Mouse (Mus musculus): ENCODE measurements around the gene Rfx1. TPM values are rescaled to one million over a fixed set of nuclear protein-coding genes. Genes with fewer than 3 reads are reported as not detected.
A peak's percentile ranks its signal among the peaks of the same experiment; 100 is the strongest.

Gene Rfx1
- 8.4 and 9.2 TPM in 2 replicates for polyA plus RNA-seq (2016; fragmentation: Nextera tagmentation; extraction: Ambion mirVana)

DNA sequence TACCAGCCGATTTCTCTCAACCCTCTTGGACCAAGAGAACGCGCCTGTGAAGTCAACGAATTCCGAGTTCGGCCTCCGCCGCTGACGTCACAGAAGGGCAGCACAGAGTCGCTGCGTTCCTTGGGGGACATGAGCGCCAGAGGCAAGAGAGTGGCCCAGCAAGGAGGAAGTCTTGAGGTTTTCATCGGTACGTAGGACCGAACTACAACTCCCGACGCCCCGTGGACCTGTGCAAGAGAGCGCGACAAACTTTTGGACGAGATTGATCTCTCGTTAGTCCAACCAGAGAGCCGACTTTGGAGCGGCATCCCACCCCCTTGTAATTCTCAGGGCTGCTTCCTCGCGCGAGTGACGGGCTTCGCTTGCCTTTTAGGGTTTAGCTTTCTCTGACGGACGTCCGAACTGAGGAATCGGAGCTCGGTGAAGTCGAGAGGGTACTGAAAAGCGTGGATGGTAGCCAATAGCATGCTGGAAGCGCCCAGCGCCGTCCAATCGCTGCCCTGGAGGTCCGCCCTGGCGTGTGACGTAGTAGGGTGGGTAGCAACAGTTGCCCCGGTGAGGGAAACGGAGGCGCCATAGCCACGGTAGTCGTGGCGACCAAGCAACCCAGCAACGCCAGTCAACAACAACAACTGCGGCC is at the start of gene Rfx1:
Rfx1 (plus strand) TSS at position 544 of the 640 bp plus-strand sequence.
- Histone ChIP-seq H3K36me3 (replicated peaks) (no peaks in the 10 kb centered on the region), H3K9ac (peak within 1 kb of the TSS; percentile 81), H3K27me3 (no peaks in the 10 kb centered on the region), H3K4me1 (peaks cover 32% of the 10 kb centered on the region), H3K4me2 (peak within 1 kb of the TSS; percentile 73), H3K27ac (peak within 1 kb of the TSS; percentile 96), H3K9me3 (no peaks in the 10 kb centered on the region), H3K4me3 (replicated peaks) (peak within 1 kb of the TSS; percentile 78)
- under 1% methylated on average over 51 of the region's 51 CpGs for WGBS
- ATAC-seq (ENCODE audit: low FRiP score) = peak; percentile 99

DNA sequence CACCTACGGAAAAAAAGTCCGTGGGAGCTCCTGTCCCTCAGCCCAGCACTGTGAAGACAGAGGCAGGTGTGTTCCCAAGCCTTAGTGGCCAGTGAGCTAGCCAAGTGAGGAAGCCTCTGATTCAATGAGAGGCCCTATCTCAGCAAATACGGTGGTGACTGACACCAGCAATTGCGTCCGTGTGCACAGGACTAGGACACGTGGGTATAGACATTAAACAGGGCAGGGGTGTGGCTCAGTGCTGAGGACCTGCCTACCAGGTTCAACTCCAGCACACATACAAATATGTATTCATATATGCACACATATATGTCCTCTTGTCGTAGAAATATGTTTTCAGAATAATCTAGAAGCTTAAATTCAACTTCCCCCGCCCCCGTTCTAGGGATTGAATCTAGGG is 46.9 kb upstream of the Rfx1 start:
- Histone ChIP-seq H3K9ac (no peak overlapping the region), H3K4me3 (replicated peaks) (no peak overlapping the region), H3K27ac (no peak overlapping the region), H3K27me3 (peaks cover 44% of the 10 kb centered on the region), H3K4me1 (peaks cover 8% of the 10 kb centered on the region; the same call in 1 of the 2 replicates), H3K36me3 (replicated peaks) (no peaks in the 10 kb centered on the region), H3K9me3 (no peaks in the 10 kb centered on the region), H3K4me2 (no peak overlapping the region)
- WGBS = 87% methylated on average over 9 of the region's 9 CpGs
- no peak for ATAC-seq (ENCODE audit: low FRiP score)

DNA sequence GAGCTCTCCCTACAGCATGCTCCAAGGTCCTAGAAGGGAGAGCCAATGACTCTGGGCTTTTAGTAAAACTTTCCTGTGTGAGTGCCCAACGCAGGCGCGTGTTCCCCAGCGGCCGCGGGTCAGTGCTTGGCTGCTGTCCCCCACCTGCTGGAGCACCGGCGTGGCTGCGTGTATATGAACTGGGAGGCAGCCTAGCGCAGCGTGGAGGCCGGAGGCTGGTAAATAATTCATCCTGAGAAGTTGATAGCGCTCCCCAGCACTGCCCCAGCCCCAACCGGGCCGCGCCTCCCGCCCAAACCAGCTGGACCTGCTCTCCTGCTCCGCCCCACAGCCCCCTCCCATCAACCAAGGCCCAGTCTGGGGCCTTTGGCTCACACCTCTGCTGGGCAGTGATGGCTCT is 45.5 kb upstream of the Rfx1 start, which contains the start of gene Palm3:
Palm3 (plus strand) TSS at position 376 of the 400 bp plus-strand sequence.
- H3K4me2 ChIP-seq = no peak within 1 kb of the TSS
- peaks cover 52% of the 10 kb centered on the region for H3K27me3 ChIP-seq
- H3K9me3 ChIP-seq = no peaks in the 10 kb centered on the region
- H3K4me3 ChIP-seq (replicated peaks) = no peak within 1 kb of the TSS
- no peaks in the 10 kb centered on the region for H3K36me3 ChIP-seq (replicated peaks)
- ATAC-seq (ENCODE audit: low FRiP score) = no peak
- no peak within 1 kb of the TSS for H3K27ac ChIP-seq
- H3K9ac ChIP-seq = no peak within 1 kb of the TSS
- 16% methylated on average over 18 of the region's 18 CpGs for WGBS
- H3K4me1 ChIP-seq = peaks cover 15% of the 10 kb centered on the region; the same call in 1 of the 2 replicates

DNA sequence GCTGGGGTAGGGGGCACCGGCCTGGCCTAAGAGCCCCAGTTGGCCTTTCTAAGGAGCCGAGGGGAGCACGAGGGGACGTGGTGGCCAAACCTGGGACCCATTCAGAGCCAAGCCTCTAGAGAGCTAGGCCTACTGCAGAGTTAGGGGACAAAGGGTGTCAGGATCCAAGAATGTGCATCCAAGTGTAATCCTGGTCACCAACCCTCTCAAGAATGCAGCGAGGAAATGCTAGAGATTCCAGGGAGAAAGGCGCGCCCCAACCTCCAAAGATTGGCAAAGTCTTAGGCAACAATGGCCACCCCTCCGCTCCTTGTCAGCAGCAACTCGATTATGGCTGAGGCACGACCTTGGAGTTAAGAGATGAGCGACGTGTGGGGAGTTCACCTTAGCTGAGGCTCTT is 45.1 kb upstream of the Rfx1 start:
- Histone ChIP-seq H3K9me3 (no peaks in the 10 kb centered on the region), H3K27me3 (peaks cover 57% of the 10 kb centered on the region), H3K4me2 (no peak overlapping the region), H3K9ac (no peak overlapping the region), H3K36me3 (replicated peaks) (no peaks in the 10 kb centered on the region), H3K27ac (no peak overlapping the region), H3K4me1 (peaks cover 20% of the 10 kb centered on the region; the same call in 1 of the 2 replicates), H3K4me3 (replicated peaks) (no peak overlapping the region)
- no peak for ATAC-seq (ENCODE audit: low FRiP score)
- WGBS = 44% methylated on average over 12 of the region's 12 CpGs

DNA sequence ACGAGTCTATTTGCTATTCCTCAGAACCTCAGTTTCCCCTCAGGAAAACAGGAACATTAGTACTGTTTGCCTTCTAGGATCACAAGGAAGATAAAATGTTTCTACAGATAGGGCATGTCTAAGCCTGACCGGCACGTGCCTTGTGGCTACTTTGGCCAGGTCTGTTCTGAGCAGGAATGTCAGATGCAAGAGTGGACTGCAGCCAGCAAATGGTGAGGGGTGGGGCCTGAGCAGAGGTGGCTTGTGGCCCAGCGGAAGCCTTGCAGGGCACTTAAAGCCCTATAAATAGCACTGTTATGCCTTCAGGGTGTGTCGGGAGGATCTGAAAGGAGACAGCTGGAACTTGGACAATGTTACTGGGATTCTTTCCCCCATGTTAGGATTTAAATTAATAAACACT is 43.5 kb upstream of the Rfx1 start:
- H3K4me1 ChIP-seq = peaks cover 20% of the 10 kb centered on the region; the same call in 1 of the 2 replicates
- no peaks in the 10 kb centered on the region for H3K36me3 ChIP-seq (replicated peaks)
- H3K27ac ChIP-seq = no peak overlapping the region
- H3K9ac ChIP-seq = no peak overlapping the region
- no peak overlapping the region for H3K4me3 ChIP-seq (replicated peaks)
- WGBS = 66% methylated on average over 5 of the region's 5 CpGs
- no peak overlapping the region for H3K4me2 ChIP-seq
- H3K9me3 ChIP-seq = no peaks in the 10 kb centered on the region
- H3K27me3 ChIP-seq = peaks cover 72% of the 10 kb centered on the region
- no peak for ATAC-seq (ENCODE audit: low FRiP score)

DNA sequence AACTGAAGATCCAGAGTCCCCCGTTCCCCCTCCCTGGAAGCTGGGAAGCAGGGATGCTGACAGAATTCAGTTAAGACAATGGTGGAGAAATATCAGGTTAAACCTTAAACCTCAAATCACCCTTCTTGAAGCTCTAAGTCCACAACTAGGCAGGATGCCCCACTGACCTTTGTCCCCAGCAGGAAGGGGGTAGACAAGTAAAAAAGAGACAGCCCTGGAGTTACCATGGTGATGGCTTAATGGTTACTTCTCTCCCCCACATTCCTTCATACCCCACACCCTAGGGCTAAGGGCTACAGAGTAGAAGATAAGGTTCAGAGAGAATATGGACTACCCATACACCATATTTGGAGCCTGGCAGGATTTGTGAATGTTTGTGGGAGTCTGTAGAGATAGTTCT is 43.0 kb upstream of the Rfx1 start:
- Histone ChIP-seq H3K9ac (no peak overlapping the region), H3K27ac (no peak overlapping the region), H3K27me3 (peaks cover 78% of the 10 kb centered on the region), H3K36me3 (replicated peaks) (no peaks in the 10 kb centered on the region), H3K4me1 (peaks cover 20% of the 10 kb centered on the region; the same call in 1 of the 2 replicates), H3K4me3 (replicated peaks) (no peak overlapping the region), H3K4me2 (no peak overlapping the region), H3K9me3 (no peaks in the 10 kb centered on the region)
- no peak for ATAC-seq (ENCODE audit: low FRiP score)
- WGBS = 89% methylated on average over 1 of the region's 1 CpGs

DNA sequence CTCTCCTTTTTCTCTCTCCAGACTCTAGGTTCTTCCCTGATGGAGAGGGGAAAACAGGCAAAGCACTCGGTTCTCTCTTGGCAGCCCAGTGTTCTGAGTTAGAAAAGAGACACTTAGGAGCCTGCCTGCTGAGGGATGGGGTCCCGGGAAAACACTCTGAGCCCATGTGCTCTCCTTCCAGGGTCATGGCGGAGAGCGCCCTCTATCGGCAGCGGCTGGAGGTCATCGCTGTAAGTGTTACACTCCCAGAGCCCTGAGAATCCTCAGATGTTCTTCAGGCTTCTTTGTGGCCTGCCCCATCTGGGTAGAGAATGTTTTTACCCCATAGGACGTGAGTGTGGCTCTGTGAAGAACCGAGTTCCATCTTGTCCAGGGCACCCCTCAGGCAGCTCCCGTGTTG is 42.5 kb upstream of the Rfx1 start:
- H3K27me3 ChIP-seq = peaks cover 83% of the 10 kb centered on the region
- no peak overlapping the region for H3K27ac ChIP-seq
- H3K4me3 ChIP-seq (replicated peaks) = no peak overlapping the region
- ATAC-seq (ENCODE audit: low FRiP score) = no peak
- H3K4me1 ChIP-seq = peaks cover 20% of the 10 kb centered on the region; the same call in 1 of the 2 replicates
- H3K9me3 ChIP-seq = no peaks in the 10 kb centered on the region
- no peak overlapping the region for H3K4me2 ChIP-seq
- H3K9ac ChIP-seq = no peak overlapping the region
- H3K36me3 ChIP-seq (replicated peaks) = no peaks in the 10 kb centered on the region
- WGBS = 13% methylated on average over 10 of the region's 10 CpGs

DNA sequence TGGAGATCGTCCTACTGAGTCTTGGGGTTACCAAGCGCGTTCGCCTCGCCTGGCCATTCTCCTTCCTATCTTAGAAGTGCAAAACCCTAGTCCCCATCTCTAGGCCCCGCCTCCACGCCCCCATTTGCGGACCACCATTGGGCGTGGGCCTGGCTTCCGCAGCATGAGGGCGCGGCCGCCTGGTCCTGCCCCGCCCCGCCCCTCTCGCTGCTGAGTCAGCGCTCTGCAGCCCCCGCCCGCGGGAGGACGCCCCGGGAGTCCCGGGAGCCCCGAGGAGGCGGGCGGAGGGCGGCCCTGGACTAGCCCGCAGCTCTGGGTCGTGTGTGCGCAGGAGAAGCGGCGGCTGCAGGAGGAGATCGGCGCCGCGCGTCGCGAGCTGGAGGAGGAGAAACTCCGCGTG is 40.8 kb upstream of the Rfx1 start:
- H3K4me3 ChIP-seq (replicated peaks) = peak overlapping the region; percentile 53
- peak overlapping the region; percentile 88 for H3K4me2 ChIP-seq
- 1% methylated on average over 41 of the region's 41 CpGs for WGBS
- H3K9me3 ChIP-seq = no peaks in the 10 kb centered on the region
- peaks cover 20% of the 10 kb centered on the region; the same call in 1 of the 2 replicates for H3K4me1 ChIP-seq
- peak; percentile 84 for ATAC-seq (ENCODE audit: low FRiP score)
- H3K27ac ChIP-seq = no peak overlapping the region
- no peaks in the 10 kb centered on the region for H3K36me3 ChIP-seq (replicated peaks)
- peak overlapping the region; percentile 56 for H3K9ac ChIP-seq
- H3K27me3 ChIP-seq = peaks cover 75% of the 10 kb centered on the region

DNA sequence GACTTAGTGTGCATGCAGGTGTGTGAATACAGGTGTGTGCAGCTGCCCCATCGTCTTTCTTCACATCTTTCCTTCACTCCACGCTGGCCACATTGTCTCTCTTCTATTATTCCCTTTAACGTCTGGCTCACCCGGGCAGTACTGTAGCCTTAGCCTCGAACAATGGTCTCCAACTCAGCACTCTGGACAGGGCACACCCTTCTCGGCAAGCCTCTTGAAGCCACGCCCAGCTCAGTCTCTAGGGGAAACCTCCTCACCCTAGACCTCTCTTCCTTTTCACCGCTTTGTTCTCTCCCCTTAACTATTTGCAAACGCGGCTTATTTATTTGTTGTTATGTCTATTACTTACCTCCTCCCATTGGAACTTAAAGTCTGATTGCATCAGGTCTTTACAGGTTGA is 39.2 kb upstream of the Rfx1 start:
- no peak overlapping the region for H3K4me3 ChIP-seq (replicated peaks)
- H3K9me3 ChIP-seq = no peaks in the 10 kb centered on the region
- 8% methylated on average over 10 of the region's 10 CpGs for WGBS
- no peak for ATAC-seq (ENCODE audit: low FRiP score)
- peaks cover 12% of the 10 kb centered on the region; the same call in 1 of the 2 replicates for H3K4me1 ChIP-seq
- peaks cover 59% of the 10 kb centered on the region for H3K27me3 ChIP-seq
- no peaks in the 10 kb centered on the region for H3K36me3 ChIP-seq (replicated peaks)
- no peak overlapping the region for H3K9ac ChIP-seq
- no peak overlapping the region for H3K4me2 ChIP-seq
- H3K27ac ChIP-seq = no peak overlapping the region

DNA sequence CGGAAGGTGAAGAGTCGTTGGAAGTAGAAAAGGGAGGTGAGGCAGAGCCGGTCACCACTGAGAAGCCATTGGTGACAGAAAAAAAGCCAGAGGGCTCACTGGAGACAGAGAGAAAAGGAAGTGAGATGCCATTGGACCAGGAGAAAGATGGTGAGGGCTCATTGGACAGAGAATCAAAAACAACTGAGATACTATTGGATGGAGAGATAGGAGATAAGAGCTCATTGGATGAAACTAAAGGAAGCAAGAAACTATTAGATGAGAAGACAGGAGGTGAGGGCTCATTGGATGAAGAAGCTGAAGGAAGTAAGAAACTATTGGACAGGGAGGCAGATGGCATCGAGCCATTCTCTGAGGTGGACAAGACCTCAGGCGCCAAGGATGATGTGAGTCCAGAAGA is 37.4 kb upstream of the Rfx1 start:
- no peak overlapping the region for H3K9ac ChIP-seq
- no peak overlapping the region for H3K4me3 ChIP-seq (replicated peaks)
- 85% methylated on average over 5 of the region's 5 CpGs for WGBS
- no peaks in the 10 kb centered on the region for H3K9me3 ChIP-seq
- H3K4me2 ChIP-seq = no peak overlapping the region
- no peaks in the 10 kb centered on the region for H3K36me3 ChIP-seq (replicated peaks)
- H3K27me3 ChIP-seq = peaks cover 52% of the 10 kb centered on the region
- peaks cover 12% of the 10 kb centered on the region; the same call in 1 of the 2 replicates for H3K4me1 ChIP-seq
- no peak for ATAC-seq (ENCODE audit: low FRiP score)
- no peak overlapping the region for H3K27ac ChIP-seq

DNA sequence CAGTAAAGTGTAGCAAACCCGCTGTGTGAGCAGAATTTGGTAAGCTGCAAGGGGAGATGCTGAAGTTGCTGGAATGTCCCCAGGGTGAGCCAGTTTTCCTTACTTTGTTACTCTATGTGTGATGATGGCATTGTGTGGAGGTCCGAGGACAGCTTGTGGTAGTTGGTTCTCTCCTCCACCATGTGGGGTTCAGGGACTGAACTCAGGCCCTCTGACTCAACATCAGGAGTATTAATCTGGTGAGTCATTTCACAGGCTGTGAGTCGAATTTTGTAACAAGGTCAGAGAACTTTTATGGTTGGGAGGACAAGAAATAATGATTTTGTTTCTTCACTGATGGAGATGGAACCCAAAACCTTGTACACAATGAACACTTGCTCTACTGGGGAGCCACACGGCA is 33.9 kb upstream of the Rfx1 start:
- no peaks in the 10 kb centered on the region for H3K9me3 ChIP-seq
- no peak overlapping the region for H3K4me3 ChIP-seq (replicated peaks)
- 83% methylated on average over 4 of the region's 4 CpGs for WGBS
- H3K36me3 ChIP-seq (replicated peaks) = no peaks in the 10 kb centered on the region
- no peak for ATAC-seq (ENCODE audit: low FRiP score)
- no peak overlapping the region for H3K27ac ChIP-seq
- peaks cover 40% of the 10 kb centered on the region for H3K27me3 ChIP-seq
- no peak overlapping the region for H3K9ac ChIP-seq
- no peaks in the 10 kb centered on the region for H3K4me1 ChIP-seq
- no peak overlapping the region for H3K4me2 ChIP-seq

DNA sequence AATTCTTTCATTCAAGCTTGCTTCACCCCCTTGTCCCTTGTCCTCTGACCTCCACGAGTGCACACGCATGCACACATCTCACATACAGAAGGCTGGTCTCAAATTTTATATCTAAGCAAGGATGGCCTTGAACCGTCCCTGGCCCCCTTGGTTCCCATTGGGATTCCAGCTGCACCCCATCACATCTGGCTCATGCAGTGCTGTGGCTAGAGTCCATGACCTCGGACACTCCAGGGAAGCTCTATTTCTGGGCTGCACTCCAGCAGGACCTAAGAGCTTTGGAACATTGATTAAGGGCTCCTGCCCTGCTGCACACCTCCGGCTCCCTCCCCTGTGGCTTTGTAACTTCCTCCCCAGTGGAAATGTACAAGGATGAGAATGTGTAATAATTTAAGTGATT is 28.6 kb upstream of the Rfx1 start:
- WGBS = 82% methylated on average over 5 of the region's 5 CpGs
- no peak overlapping the region for H3K4me2 ChIP-seq
- ATAC-seq (ENCODE audit: low FRiP score) = no peak
- no peak overlapping the region for H3K9ac ChIP-seq
- no peak overlapping the region for H3K4me3 ChIP-seq (replicated peaks)
- H3K4me1 ChIP-seq = peaks cover 11% of the 10 kb centered on the region
- H3K27me3 ChIP-seq = peaks cover 72% of the 10 kb centered on the region
- H3K9me3 ChIP-seq = no peaks in the 10 kb centered on the region
- H3K27ac ChIP-seq = no peak overlapping the region
- no peaks in the 10 kb centered on the region for H3K36me3 ChIP-seq (replicated peaks)

DNA sequence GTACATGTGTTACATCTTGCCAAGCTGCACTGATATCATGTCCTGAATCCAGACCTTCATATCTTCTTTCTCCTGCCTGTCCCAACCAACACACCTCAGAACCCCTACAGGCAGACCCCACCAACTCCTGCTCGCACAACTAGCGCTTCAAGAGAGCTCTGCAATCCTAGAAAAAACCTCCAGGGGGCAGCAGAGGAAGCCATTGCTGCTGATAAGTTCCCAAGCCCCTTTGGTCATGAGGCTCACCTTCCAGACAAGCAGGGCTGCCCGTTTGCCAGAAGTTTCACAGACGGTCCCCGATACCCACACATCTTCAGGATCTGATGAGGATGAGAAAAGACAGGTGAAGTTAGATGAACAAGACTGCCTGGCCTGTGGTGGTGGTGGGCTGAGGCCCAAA is 27.6 kb upstream of the Rfx1 start:
- peaks cover 79% of the 10 kb centered on the region for H3K27me3 ChIP-seq
- H3K4me2 ChIP-seq = no peak overlapping the region
- no peak for ATAC-seq (ENCODE audit: low FRiP score)
- 9% methylated on average over 5 of the region's 5 CpGs for WGBS
- H3K9me3 ChIP-seq = no peaks in the 10 kb centered on the region
- H3K36me3 ChIP-seq (replicated peaks) = no peaks in the 10 kb centered on the region
- no peak overlapping the region for H3K9ac ChIP-seq
- H3K4me3 ChIP-seq (replicated peaks) = no peak overlapping the region
- peaks cover 15% of the 10 kb centered on the region for H3K4me1 ChIP-seq
- H3K27ac ChIP-seq = no peak overlapping the region
